Mouse (Mus musculus) midbrain, postnatal 0 days (tissue): ENCODE measurements around the gene Tagap1. TPM values are rescaled to one million over a fixed set of nuclear protein-coding genes. Genes with fewer than 3 reads are reported as not detected.
"Not testable (repeated sequence)": the region's sequence is repeated elsewhere in the genome, so short reads cannot be mapped to it uniquely, and the experiment has no call there.

ENCODE experiments used
- ATAC-seq: fragments of 200-750 bp; cut with Nextera tagmentation; 2 replicates; pipeline ENCODE4 v1.8.0; 2017; ENCODE audit warnings: moderate number of reproducible peaks, mild to moderate bottlenecking, moderate TSS enrichment, moderate library complexity; ENCODE audit not compliant: low FRiP score
- DNase-seq: peaks from one replicate; pipeline ENCODE4 v3.0.0-alpha.2; 2015; ENCODE audit warnings: low spot score
- H3K27ac ChIP-seq: fragments of 300-500 bp; sonication (generic); 2 replicates; pipeline ENCODE4 v1.5.1; 2014; ENCODE audit warnings: low read depth, mild to moderate bottlenecking, low read length, mixed read lengths
- H3K27me3 ChIP-seq: fragments of 300-500 bp; sonication (generic); 2 replicates; pipeline ENCODE4 v1.6.1; 2014; ENCODE audit warnings: low read length, control low read depth, mixed read lengths; ENCODE audit not compliant: insufficient read depth
- H3K36me3 ChIP-seq: fragments of 300-500 bp; sonication (generic); 2 replicates; pipeline ENCODE4 v1.6.1; 2014; ENCODE audit warnings: low read length, control low read depth, mixed read lengths; ENCODE audit not compliant: insufficient read depth
- H3K4me1 ChIP-seq: fragments of 300-500 bp; sonication (generic); 2 replicates; pipeline ENCODE4 v1.6.1; 2014; ENCODE audit warnings: mild to moderate bottlenecking, control low read depth, antibody characterized with exemption, low read length, mixed read lengths; ENCODE audit not compliant: insufficient read depth
- H3K4me2 ChIP-seq: fragments of 300-500 bp; sonication (generic); 2 replicates; pipeline ENCODE4 v1.6.1; 2014; ENCODE audit warnings: low read depth, mild to moderate bottlenecking, low read length, mixed read lengths; ENCODE audit not compliant: poor library complexity, severe bottlenecking
- H3K4me3 ChIP-seq: fragments of 300-500 bp; sonication (generic); 2 replicates; pipeline ENCODE4 v1.5.1; 2014; ENCODE audit warnings: low read depth, mild to moderate bottlenecking, low read length, moderate library complexity
- H3K9ac ChIP-seq: fragments of 300-500 bp; sonication (generic); replicated peaks from 2 replicates; pipeline ENCODE4 v1.6.1; 2014; ENCODE audit warnings: mild to moderate bottlenecking, low read length, moderate library complexity, mixed read lengths; ENCODE audit not compliant: poor library complexity, severe bottlenecking
- H3K9me3 ChIP-seq: fragments of 300-500 bp; sonication (generic); 2 replicates; pipeline ENCODE4 v1.6.1; 2016; ENCODE audit warnings: low read length, control low read depth
- WGBS: fragments of 180-500 bp; shearing (Covaris S2); extraction: QIAGEN DNeasy Blood & Tissue Kit; methylation state at CpG from one replicate; pipeline ENCODE4 v1.1.7; 2014; 5-methylcytosine and 5-hydroxymethylcytosine counted together
- polyA plus RNA-seq: library from polyadenylated mRNA; unstranded; fragments of >200 nt; fragmentation: Nextera tagmentation; extraction: Ambion mirVana; gene quantifications from 2 replicates; pipeline ENCODE4 v1.2.1, GENCODE M21; 2015
- total RNA-seq: library from RNA; depleted of rRNA; stranded (reverse); fragments of >200 nt; gene quantifications from 2 replicates; pipeline ENCODE4 v1.2.3, GENCODE M21; 2014

The Tagap1 gene
- total and polyA plus RNA-seq, 2 experiments from 2014 or later = 35.8 to 57.0 TPM

DNA sequence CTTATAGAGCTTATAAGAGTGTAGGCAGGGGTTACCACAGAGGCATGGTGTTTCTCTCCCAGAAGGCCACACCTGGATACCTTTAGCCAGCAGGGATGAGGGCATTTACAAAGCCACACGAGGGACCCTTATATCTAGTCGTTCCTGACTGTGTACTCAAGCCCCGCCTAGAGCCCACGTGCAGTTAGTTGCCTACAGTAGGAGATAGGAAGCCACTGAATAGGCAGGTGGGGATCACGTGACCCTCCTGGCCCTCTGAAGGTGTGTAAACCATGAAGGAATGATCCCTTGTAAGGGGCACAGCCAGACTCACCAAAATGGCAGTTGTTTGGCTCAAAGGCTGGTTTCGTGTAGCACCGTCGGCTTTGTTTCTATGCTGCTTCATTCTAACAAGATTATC is 35.9 kb upstream of the Tagap1 start:
- not testable (repeated sequence) for H3K27me3 ChIP-seq, DNase-seq, H3K4me3 ChIP-seq, H3K4me1 ChIP-seq, ATAC-seq, H3K4me2 ChIP-seq, H3K9me3 ChIP-seq, H3K9ac ChIP-seq, H3K27ac ChIP-seq, H3K36me3 ChIP-seq
- WGBS = 87% methylated on average over 8 of the region's 8 CpGs

GRCm38 (mm10) chr17:6995504-6995903 is 34.5 kb upstream of the Tagap1 start:
- not testable (repeated sequence) for H3K9me3 ChIP-seq, H3K4me2 ChIP-seq, DNase-seq, H3K4me1 ChIP-seq, H3K27ac ChIP-seq, ATAC-seq, H3K9ac ChIP-seq, H3K4me3 ChIP-seq, H3K27me3 ChIP-seq, H3K36me3 ChIP-seq
- WGBS = no CpG with 5 or more reads among the region's 6 CpGs

DNA sequence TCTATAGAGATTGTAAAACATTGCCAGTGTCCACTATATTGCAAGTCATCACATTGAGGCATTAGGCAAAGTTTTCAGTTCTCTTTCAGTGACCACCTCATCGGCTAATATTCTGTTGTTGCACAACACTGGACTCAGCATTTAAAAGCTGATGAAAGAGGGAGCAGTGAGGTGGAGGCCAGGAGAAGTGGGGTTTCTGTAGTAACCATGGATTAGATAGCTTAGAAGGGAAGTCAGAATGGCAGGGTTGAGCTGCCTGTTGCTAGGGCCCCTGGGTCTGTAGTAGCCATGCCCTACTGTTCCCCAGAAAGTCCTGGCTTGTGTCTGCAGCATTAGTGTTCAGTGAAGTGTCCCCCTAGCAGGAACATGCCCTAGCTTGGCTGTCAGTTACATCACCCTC is 25.2 kb upstream of the Tagap1 start:
- DNase-seq, H3K36me3 ChIP-seq, H3K9me3 ChIP-seq, ATAC-seq, H3K4me1 ChIP-seq, H3K4me3 ChIP-seq, H3K27me3 ChIP-seq, H3K9ac ChIP-seq, H3K4me2 ChIP-seq, H3K27ac ChIP-seq: not testable (repeated sequence)
- WGBS = 95% methylated on average over 1 of the region's 1 CpGs

DNA sequence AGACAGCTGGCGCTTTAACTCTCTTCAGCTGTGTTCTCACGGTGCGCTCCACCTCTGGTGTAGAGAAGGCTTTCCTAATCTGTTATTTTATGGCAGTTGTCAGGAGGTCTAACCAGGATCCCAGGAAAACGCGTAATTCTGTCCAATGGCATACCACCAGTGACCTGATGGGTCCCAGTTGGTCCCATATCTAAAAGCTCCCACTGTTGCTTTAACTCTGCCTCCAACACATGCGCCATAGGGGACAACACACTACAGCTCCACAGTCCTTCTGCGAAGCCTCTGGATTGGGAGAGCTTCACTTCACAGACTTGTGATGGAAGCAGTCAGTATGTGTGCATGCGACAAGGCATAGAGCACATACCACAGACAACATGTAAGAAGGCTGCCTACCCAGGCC is 19.2 kb upstream of the Tagap1 start:
- not testable (repeated sequence) for H3K27me3 ChIP-seq, H3K27ac ChIP-seq, H3K4me2 ChIP-seq, H3K9me3 ChIP-seq, H3K9ac ChIP-seq, H3K4me3 ChIP-seq, DNase-seq, H3K36me3 ChIP-seq, H3K4me1 ChIP-seq, ATAC-seq
- 94% methylated on average over 5 of the region's 8 CpGs for WGBS

GRCm38 (mm10) chr17:6979380-6979779 is 18.4 kb upstream of the Tagap1 start:
- H3K4me1 ChIP-seq, H3K9me3 ChIP-seq, H3K27me3 ChIP-seq, H3K9ac ChIP-seq, ATAC-seq, H3K27ac ChIP-seq, DNase-seq, H3K36me3 ChIP-seq: not testable (repeated sequence)
- Histone ChIP-seq H3K4me3 (peak overlapping the region; percentile 38), H3K4me2 (peak overlapping the region; percentile 54)
- WGBS = 14% methylated on average over 5 of the region's 5 CpGs

DNA sequence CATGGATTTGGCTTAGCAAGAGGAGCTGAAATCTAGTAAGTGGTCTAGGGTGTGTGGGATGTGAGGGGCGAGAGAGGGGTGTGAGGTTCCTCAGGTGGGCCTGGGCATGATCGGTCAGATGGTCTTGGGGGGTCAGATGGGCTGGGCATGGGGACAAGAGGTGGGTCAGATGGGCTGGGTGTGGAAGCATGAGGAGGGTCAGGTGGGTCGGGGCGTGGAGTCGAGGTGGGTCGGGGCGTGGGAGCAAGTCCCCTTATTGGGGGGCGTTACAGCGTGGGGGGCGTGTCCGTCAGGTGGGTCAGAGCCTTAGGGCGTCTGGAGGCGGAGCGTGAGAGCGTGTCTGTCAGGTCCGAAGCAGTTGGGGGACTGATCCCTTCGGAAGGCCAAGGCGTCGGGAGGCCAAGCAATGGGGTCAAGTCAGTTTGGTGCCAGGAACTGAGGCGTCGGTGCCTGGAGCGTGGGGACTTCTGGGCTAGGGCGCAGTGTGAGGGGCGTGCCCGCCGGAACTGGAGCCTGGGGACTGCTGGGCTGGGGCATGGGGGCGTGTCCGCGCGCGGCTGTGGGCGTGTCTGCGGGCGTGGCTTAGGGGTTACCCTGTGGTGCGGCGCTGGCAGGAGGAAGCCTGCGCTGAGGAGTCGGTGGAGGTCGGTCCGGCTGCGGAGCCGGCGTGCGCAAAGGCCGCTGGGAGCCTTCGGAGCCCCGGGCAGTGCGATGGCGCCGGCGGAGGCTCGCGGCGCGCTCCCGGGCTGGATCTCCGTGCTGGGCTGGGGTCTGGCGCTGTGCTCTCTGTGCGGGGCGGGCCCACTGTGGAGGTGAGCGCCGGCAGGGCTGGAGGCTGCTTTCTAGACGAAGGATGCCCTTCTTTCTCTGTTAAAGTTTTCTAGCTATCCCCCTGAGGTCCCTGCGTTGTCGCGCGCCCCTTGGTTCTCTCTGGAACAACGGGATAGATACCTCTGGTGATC is 17.6 kb upstream of the Tagap1 start, which contains the start of gene Gm49721:
TSS of gene Gm49721 (plus strand) at position 618 of the 962 bp plus-strand sequence.
- WGBS = 0% methylated on average over 21 of the region's 68 CpGs
- peak; percentile 88 for ATAC-seq
- not testable (repeated sequence) for H3K9me3 ChIP-seq, DNase-seq, H3K9ac ChIP-seq, H3K27me3 ChIP-seq, H3K27ac ChIP-seq, H3K4me1 ChIP-seq, H3K36me3 ChIP-seq
- Histone ChIP-seq H3K4me3 (peak within 1 kb of the TSS; percentile 38), H3K4me2 (peak within 1 kb of the TSS; percentile 54)

DNA sequence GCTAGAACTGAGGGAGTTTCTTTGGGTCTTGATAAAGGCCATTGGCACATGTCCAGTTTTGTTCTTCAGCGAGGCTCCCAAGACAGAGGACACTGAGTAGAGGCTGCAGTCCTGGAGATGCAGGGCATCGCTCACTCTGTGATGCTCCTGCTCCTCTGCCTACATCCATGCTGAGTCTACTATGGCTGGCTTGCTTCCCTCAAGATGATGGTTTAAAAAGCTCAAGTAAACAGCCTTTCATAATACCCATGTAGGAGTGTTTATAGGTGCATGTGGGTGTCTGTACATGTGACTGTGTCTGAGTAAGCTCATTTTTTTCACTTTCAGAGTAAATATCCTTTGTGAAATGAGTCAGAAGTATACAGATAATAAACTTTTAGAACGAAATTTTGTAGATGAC is 14.0 kb upstream of the Tagap1 start:
- not testable (repeated sequence) for ATAC-seq, H3K4me2 ChIP-seq, DNase-seq, H3K27me3 ChIP-seq, H3K9me3 ChIP-seq, H3K27ac ChIP-seq, H3K4me1 ChIP-seq, H3K4me3 ChIP-seq, H3K36me3 ChIP-seq, H3K9ac ChIP-seq
- 62% methylated on average over 3 of the region's 3 CpGs for WGBS

DNA sequence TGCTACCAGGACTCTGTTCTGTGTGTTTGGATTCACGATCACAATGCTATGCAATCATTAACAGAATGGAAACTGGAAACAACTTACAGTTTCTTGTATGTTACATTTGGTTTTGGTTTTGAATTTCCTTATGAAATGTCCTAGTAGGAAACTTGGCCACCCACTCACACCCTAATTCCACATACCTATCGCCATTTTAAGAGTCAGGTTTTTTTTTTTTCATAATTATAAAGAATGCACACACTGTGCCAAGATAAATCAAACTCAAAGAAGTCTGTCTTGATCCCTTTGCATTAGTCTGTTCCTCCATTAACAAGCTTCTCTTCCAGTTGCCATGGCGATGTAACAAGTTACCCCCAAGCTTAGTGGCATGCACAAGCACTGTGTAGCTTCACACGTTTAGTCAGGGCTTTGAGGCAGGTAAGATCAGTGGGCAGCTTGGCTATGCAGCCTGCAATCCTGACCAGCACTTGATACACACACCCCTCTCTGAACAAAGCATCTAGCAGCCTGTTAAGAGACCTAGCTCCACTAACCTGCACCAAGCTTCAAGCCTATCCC is 12.0 kb upstream of the Tagap1 start:
- H3K9ac ChIP-seq, H3K4me1 ChIP-seq, H3K4me2 ChIP-seq, DNase-seq, H3K27ac ChIP-seq, ATAC-seq, H3K9me3 ChIP-seq, H3K27me3 ChIP-seq, H3K4me3 ChIP-seq, H3K36me3 ChIP-seq: not testable (repeated sequence)
- WGBS = 50% methylated on average over 4 of the region's 4 CpGs
